In the genomic region with DNA sequence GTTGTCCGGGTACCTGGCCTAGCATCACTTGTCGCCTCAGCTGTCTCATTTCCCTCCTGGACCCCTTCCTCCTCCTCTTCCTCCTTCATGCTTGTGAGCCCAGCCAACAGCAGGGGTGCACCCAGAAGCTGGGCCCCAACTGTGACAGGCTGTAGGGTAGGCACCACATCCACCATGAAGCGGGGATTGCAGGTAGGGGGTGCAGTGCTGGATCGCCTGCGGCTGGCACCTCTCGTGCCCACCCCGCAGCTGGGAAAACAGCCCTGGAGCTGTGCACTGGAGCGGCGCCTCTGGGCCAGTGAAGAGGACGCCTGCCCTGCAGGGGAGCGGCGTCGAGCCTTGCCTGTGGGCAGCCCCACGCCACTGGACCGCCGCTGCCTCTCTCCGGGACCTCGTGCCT, we compare ENCODE assay signal across 13 mouse cellular contexts. TPM values are rescaled to one million over a fixed set of nuclear protein-coding genes. Genes with fewer than 3 reads are reported as not detected.
DNase-seq lines count a peak whose midpoint lies in the region; ATAC-seq lines count a peak whose summit lies in the region.
"Had no signal": no experiment of that assay in that cellular context is flagged by ENCODE, and none has a peak within 500 bp of the region (broad histone marks: within the 10 kb centered on the region; RNA-seq: fewer than 3 reads in every experiment).

A gene (plus strand): TSS at position 221 of the 400 bp plus-strand sequence.

- H3K9ac ChIP-seq in lung, embryonic 15.5 days, result 0 out of 2 replicates have a peak within 1 kb of the TSS, but pooled peaks have one; percentile 10
- H3K9ac ChIP-seq in hindbrain, embryonic 14.5 days, result 0 out of 2 replicates have a peak within 1 kb of the TSS, but pooled peaks have one; percentile 1
- peak within 1 kb of the TSS; percentile 66 for H3K9ac ChIP-seq in liver, embryonic 15.5 days

- peaks cover 44% of the 10 kb centered on the region for H3K36me3 ChIP-seq in heart, embryonic 10.5 days
- peaks cover 11% of the 10 kb centered on the region for H3K36me3 ChIP-seq in lung, embryonic 15.5 days
- H3K36me3 ChIP-seq in hindbrain, embryonic 14.5 days (replicated peaks; ENCODE audit: control insufficient read depth, insufficient read depth), result peaks cover 4% of the 10 kb centered on the region; the same call in 1 of the 2 replicates
- peaks cover 46% of the 10 kb centered on the region for H3K36me3 ChIP-seq in liver, embryonic 15.5 days (replicated peaks)

- DNase-seq in heart, embryonic 10.5 days (ENCODE audit: low spot score), result no peak
- no peak for DNase-seq in heart, postnatal 10 days
- no peak for DNase-seq in lung, postnatal 25 days (ENCODE audit: low spot score)
- DNase-seq in hindbrain, embryonic 14.5 days (ENCODE audit: low spot score), result no peak
- DNase-seq in spleen, adult 18-20 months, result no peak
- DNase-seq in layer of hippocampus, adult 9-11 months, result no peak
- DNase-seq: adrenal gland, adult 2 months; cerebellum, postnatal 14 days had no signal

- H3K4me1 ChIP-seq in heart, embryonic 10.5 days, result peaks cover 86% of the 10 kb centered on the region
- H3K4me1 ChIP-seq in lung, embryonic 15.5 days, result peaks cover 46% of the 10 kb centered on the region
- peaks cover 35% of the 10 kb centered on the region for H3K4me1 ChIP-seq in hindbrain, embryonic 14.5 days (replicated peaks; ENCODE audit: control insufficient read depth, insufficient read depth, low read length)
- peaks cover 68% of the 10 kb centered on the region for H3K4me1 ChIP-seq in liver, embryonic 15.5 days (replicated peaks)

- H3K9me3 ChIP-seq in heart, embryonic 10.5 days, result no peaks in the 10 kb centered on the region
- H3K9me3 ChIP-seq in lung, embryonic 15.5 days, result no peaks in the 10 kb centered on the region
- no peaks in the 10 kb centered on the region for H3K9me3 ChIP-seq in hindbrain, embryonic 14.5 days (ENCODE audit: control insufficient read depth, low read length)
- no peaks in the 10 kb centered on the region for H3K9me3 ChIP-seq in liver, embryonic 15.5 days (replicated peaks)

- H3K27me3 ChIP-seq in heart, embryonic 10.5 days (ENCODE audit: insufficient read depth, poor library complexity, severe bottlenecking), result no peaks in the 10 kb centered on the region
- H3K27me3 ChIP-seq in lung, embryonic 15.5 days, result no peaks in the 10 kb centered on the region
- H3K27me3 ChIP-seq in hindbrain, embryonic 14.5 days (ENCODE audit: control insufficient read depth, insufficient read depth, low read length), result no peaks in the 10 kb centered on the region
- H3K27me3 ChIP-seq in liver, embryonic 15.5 days, result no peaks in the 10 kb centered on the region

- peak within 1 kb of the TSS; percentile 96 for H3K27ac ChIP-seq in heart, embryonic 10.5 days
- no peak within 1 kb of the TSS for H3K27ac ChIP-seq in lung, embryonic 15.5 days
- H3K27ac ChIP-seq in hindbrain, embryonic 14.5 days, result no peak within 1 kb of the TSS
- peak within 1 kb of the TSS; percentile 90 for H3K27ac ChIP-seq in liver, embryonic 15.5 days (replicated peaks)

- WGBS in heart, embryonic 10.5 days, result 89% methylated on average over 18 of the region's 18 CpGs
- WGBS in lung, embryonic 15.5 days, result 91% methylated on average over 18 of the region's 18 CpGs
- 84% methylated on average over 18 of the region's 18 CpGs for WGBS in hindbrain, embryonic 14.5 days
- WGBS in liver, embryonic 15.5 days (ENCODE audit: insufficient replicate concordance), result 89% methylated on average over 18 of the region's 18 CpGs

- no peak within 1 kb of the TSS for H3K4me2 ChIP-seq in lung, embryonic 15.5 days
- H3K4me2 ChIP-seq in hindbrain, embryonic 14.5 days (replicated peaks), result no peak within 1 kb of the TSS
- peak within 1 kb of the TSS; percentile 83 for H3K4me2 ChIP-seq in liver, embryonic 15.5 days

- ATAC-seq in lung, embryonic 15.5 days (ENCODE audit: borderline replicate concordance, extremely low read depth, low FRiP score, low TSS enrichment), result no peak
- ATAC-seq in hindbrain, embryonic 14.5 days (ENCODE audit: low FRiP score), result no peak
- ATAC-seq in liver, embryonic 15.5 days (ENCODE audit: insufficient read depth), result no peak
- ATAC-seq: lung, postnatal 0 days had no signal

- intact Hi-C loops in heart, postnatal 10 days (cut with DNase I), result loop anchor here (2.0 kb wide), 2 partner anchors 13 to 41 kb away; no protein-coding TSS in a partner anchor

- H3K4me3 ChIP-seq in heart, embryonic 10.5 days, result 0 out of 2 replicates have a peak within 1 kb of the TSS, but pooled peaks have one; percentile 0
- H3K4me3 ChIP-seq in lung, embryonic 15.5 days, result no peak within 1 kb of the TSS
- H3K4me3 ChIP-seq in hindbrain, embryonic 14.5 days (replicated peaks; ENCODE audit: low read length), result no peak within 1 kb of the TSS
- no peak within 1 kb of the TSS for H3K4me3 ChIP-seq in liver, embryonic 15.5 days (replicated peaks)

RNA-seq across cellular contexts. Expression of the gene that starts here (rescaled TPM):
- polyA plus RNA-seq in heart, embryonic 10.5 days (2016; fragmentation: Nextera tagmentation; extraction: Ambion mirVana), result 1.9 and 3.0 TPM in 2 replicates
- not detected for total RNA-seq in heart, postnatal 10 days (2021)
- polyA plus RNA-seq in lung, embryonic 15.5 days (2015; fragmentation: Nextera tagmentation; extraction: Ambion mirVana), result 0.35 and 0.75 TPM in 2 replicates
- 0.39 TPM in 1 of 2 replicates, not detected in the other for polyA plus RNA-seq in hindbrain, embryonic 14.5 days (2014; fragmentation: Nextera tagmentation; extraction: Ambion mirVana)
- 0.89 and 1.1 TPM in 2 replicates for polyA plus RNA-seq in liver, embryonic 15.5 days (2015; fragmentation: Nextera tagmentation; extraction: Ambion mirVana)
- total RNA-seq: adrenal gland, adult 2 months; layer of hippocampus, postnatal 25 days had no signal
- polyA plus RNA-seq: adrenal gland, adult 2 months; spleen, adult 2 months had no signal

Comparison
In these comparisons a context has a peak if more than half of its experiments do, and no peak if none do; other contexts are left out.
1. H3K27ac ChIP-seq: peak in heart, embryonic 10.5 days (single experiment) and liver, embryonic 15.5 days (single experiment); none in lung, embryonic 15.5 days (single experiment) and hindbrain, embryonic 14.5 days (single experiment).
2. H3K9ac ChIP-seq: peak in every context shown above with its lines; median percentile 66 in liver, embryonic 15.5 days; 10 in lung, embryonic 15.5 days; 1 in hindbrain, embryonic 14.5 days.